In genomic region chr6:11998576-11998975, GRCm38 (mm10) we compare ENCODE assay signal across 16 mouse cellular contexts.
A peak's percentile ranks its signal among the peaks of the same experiment; 100 is the strongest.
DNase-seq lines count a peak whose midpoint lies in the region; ATAC-seq and TF ChIP-seq lines count a peak whose summit lies in the region.
"Had no signal": no experiment of that assay in that cellular context is flagged by ENCODE, and none has a peak within 500 bp of the region (broad histone marks: within the 10 kb centered on the region; RNA-seq: fewer than 3 reads in every experiment).

No protein-coding gene starts in this region.

- H3K27me3 ChIP-seq in heart, embryonic 13.5 days (replicated peaks), result no peaks in the 10 kb centered on the region
- H3K27me3 ChIP-seq in lung, embryonic 16.5 days (ENCODE audit: control insufficient read depth, insufficient read depth, low read depth, low read length), result no peaks in the 10 kb centered on the region
- H3K27me3 ChIP-seq: hindbrain, embryonic 13.5 days; neural tube, embryonic 15.5 days had no signal

- H3K9ac ChIP-seq in heart, embryonic 13.5 days, result no peak overlapping the region
- H3K9ac ChIP-seq in lung, embryonic 16.5 days (ENCODE audit: low read length), result no peak overlapping the region
- H3K9ac ChIP-seq: hindbrain, embryonic 13.5 days; liver, embryonic 14.5 days; neural tube, embryonic 15.5 days had no signal

- no peak for TF ChIP-seq POLR2A in lung, adult 2 months (IDR thresholded peaks at IDR 0.05; ENCODE audit: borderline replicate concordance, extremely low read depth, low read depth, low read length)

- peak overlapping the region; percentile 42; the same call in 1 of the 2 replicates for H3K27ac ChIP-seq in heart, embryonic 13.5 days (replicated peaks)
- H3K27ac ChIP-seq in lung, embryonic 16.5 days (ENCODE audit: low read length), result peak overlapping the region; percentile 15; the same call in 1 of the 2 replicates
- H3K27ac ChIP-seq: hindbrain, embryonic 13.5 days; limb, embryonic 10.5 days; liver, embryonic 14.5 days; neural tube, embryonic 15.5 days had no signal

- H3K36me3 ChIP-seq in heart, embryonic 13.5 days, result peaks cover 61% of the 10 kb centered on the region
- peaks cover 12% of the 10 kb centered on the region for H3K36me3 ChIP-seq in lung, embryonic 16.5 days (ENCODE audit: control insufficient read depth, insufficient read depth, low read length)

- no peak overlapping the region for H3K4me2 ChIP-seq in heart, embryonic 13.5 days
- no peak overlapping the region for H3K4me2 ChIP-seq in lung, embryonic 16.5 days (ENCODE audit: low read depth, low read length)
- H3K4me2 ChIP-seq: hindbrain, embryonic 13.5 days; neural tube, embryonic 15.5 days had no signal

- TF ChIP-seq CTCF in lung, adult 2 months (IDR thresholded peaks at IDR 0.05; ENCODE audit: insufficient read depth, low read length), result no peak

- 55% methylated on average over 4 of the region's 4 CpGs for WGBS in heart, embryonic 13.5 days
- 55% methylated on average over 4 of the region's 4 CpGs for WGBS in lung, embryonic 16.5 days
- WGBS in lung, adult 2 months, result 58% methylated on average over 4 of the region's 4 CpGs

- H3K9me3 ChIP-seq in heart, embryonic 13.5 days, result no peaks in the 10 kb centered on the region
- no peaks in the 10 kb centered on the region for H3K9me3 ChIP-seq in lung, embryonic 16.5 days (ENCODE audit: control insufficient read depth, low read length)
- H3K9me3 ChIP-seq: hindbrain, embryonic 13.5 days; limb, embryonic 10.5 days; neural tube, embryonic 15.5 days had no signal

- ATAC-seq in heart, embryonic 13.5 days (ENCODE audit: extremely low read depth, insufficient number of reproducible peaks, low FRiP score, low TSS enrichment), result no peak
- ATAC-seq in lung, embryonic 16.5 days (ENCODE audit: low read depth), result no peak
- ATAC-seq: intestine, embryonic 16.5 days had no signal

- no peak for DNase-seq in heart, adult 11 months
- no peak for DNase-seq in lung, adult 2 months
- peak; percentile 69 for DNase-seq in adrenal gland, postnatal 25 days
- peak; percentile 62 to 63 for DNase-seq in kidney, postnatal 25 days
- no peak for DNase-seq in liver
- no peak for DNase-seq in cerebellum, postnatal 4 days (ENCODE audit: low spot score in 2 of 2)
- DNase-seq: cerebellum, adult 2 months; embryo, embryonic 11 days; thymus, adult 18-20 months had no signal

- no peak overlapping the region for H3K4me3 ChIP-seq in heart, embryonic 13.5 days
- no peak overlapping the region for H3K4me3 ChIP-seq in lung, embryonic 16.5 days (ENCODE audit: low read length)
- no peak overlapping the region for H3K4me3 ChIP-seq in lung, adult 2 months (replicated peaks; ENCODE audit: extremely low read depth, low read depth, low read length)
- H3K4me3 ChIP-seq: hindbrain, embryonic 13.5 days; limb, embryonic 10.5 days; neural tube, embryonic 15.5 days had no signal

- peaks cover 6% of the 10 kb centered on the region; the same call in 1 of the 2 replicates for H3K4me1 ChIP-seq in heart, embryonic 13.5 days
- no peaks in the 10 kb centered on the region for H3K4me1 ChIP-seq in lung, embryonic 16.5 days (replicated peaks; ENCODE audit: control insufficient read depth, insufficient read depth, low read length)
- no peaks in the 10 kb centered on the region for H3K4me1 ChIP-seq in lung, adult 2 months (ENCODE audit: control insufficient read depth, insufficient read depth, low read length)
- H3K4me1 ChIP-seq: hindbrain, embryonic 13.5 days; limb, embryonic 10.5 days; neural tube, embryonic 15.5 days had no signal

Comparison
In these comparisons a context has a peak if more than half of its experiments do, and no peak if none do; other contexts are left out.
1. DNase-seq: peak in adrenal gland, postnatal 25 days (single experiment) and kidney, postnatal 25 days (2 of 2); none in heart, adult 11 months (single experiment), lung, adult 2 months (single experiment), liver (single experiment) and cerebellum, postnatal 4 days (0 of 2).